Mouse (Mus musculus): ENCODE data around the gene Catsper3.

- TF ChIP-seq POLR2A (IDR thresholded peaks at IDR 0.05; ENCODE audit: extremely low read depth, insufficient read depth, low read length): no peak
- no peak for TF ChIP-seq CTCF (IDR thresholded peaks at IDR 0.05; ENCODE audit: extremely low read depth, insufficient read depth, low read length)
Measured at GRCm38 (mm10) chr13:55809041-55809623, 24.8 kb downstream of the Catsper3 start.

Data from cortical plate, adult 2 months (tissue).